Mouse (Mus musculus): Measurements from ENCODE around the gene 1700125H20Rik. TPM values are rescaled to one million over a fixed set of nuclear protein-coding genes. Genes with fewer than 3 reads are reported as not detected.

Gene 1700125H20Rik
- polyA plus RNA-seq (2016; fragmentation: Nextera tagmentation; extraction: Ambion mirVana): not detected in 2 replicates

GRCm38 (mm10) chr11:85170058-85170740 lies at the start of gene 1700125H20Rik:
TSS of gene 1700125H20Rik (plus strand) at chr11:85170404.
- H3K4me2 ChIP-seq: peak within 1 kb of the TSS; percentile 70
- 14% methylated on average over 21 of the region's 21 CpGs for WGBS (ENCODE audit: insufficient replicate concordance)
- peaks cover 20% of the 10 kb centered on the region for H3K4me1 ChIP-seq
- peak within 1 kb of the TSS; percentile 30; the same call in 1 of the 2 replicates for H3K4me3 ChIP-seq
- H3K27ac ChIP-seq: peak within 1 kb of the TSS; percentile 25; the same call in 1 of the 2 replicates
- no peaks in the 10 kb centered on the region; the same call in 1 of the 2 replicates for H3K27me3 ChIP-seq (replicated peaks)
- peak within 1 kb of the TSS; percentile 55 for H3K9ac ChIP-seq
- no peaks in the 10 kb centered on the region for H3K9me3 ChIP-seq (replicated peaks)
- ATAC-seq: peak; percentile 95
- H3K36me3 ChIP-seq: no peaks in the 10 kb centered on the region

GRCm38 (mm10) chr11:85122073-85122472 lies 48.1 kb upstream of the 1700125H20Rik start:
- no peak overlapping the region for H3K4me3 ChIP-seq
- H3K9ac ChIP-seq: peak overlapping the region; percentile 19; the same call in 1 of the 2 replicates
- no peak overlapping the region; the same call in 1 of the 2 replicates for H3K4me2 ChIP-seq
- peak; percentile 69 for ATAC-seq
- no peaks in the 10 kb centered on the region for H3K27me3 ChIP-seq (replicated peaks)
- WGBS (ENCODE audit: insufficient replicate concordance): 43% methylated on average over 1 of the region's 1 CpGs
- H3K4me1 ChIP-seq: peaks cover 89% of the 10 kb centered on the region
- peak overlapping the region; percentile 73 for H3K27ac ChIP-seq
- peaks cover 17% of the 10 kb centered on the region for H3K36me3 ChIP-seq
- H3K9me3 ChIP-seq (replicated peaks): no peaks in the 10 kb centered on the region

- H3K4me3 ChIP-seq: no peak overlapping the region
- H3K9me3 ChIP-seq (replicated peaks): no peaks in the 10 kb centered on the region
- peak overlapping the region; percentile 3; the same call in 1 of the 2 replicates for H3K9ac ChIP-seq
- no peak for ATAC-seq
- peaks cover 17% of the 10 kb centered on the region for H3K36me3 ChIP-seq
- WGBS (ENCODE audit: insufficient replicate concordance): 76% methylated on average over 3 of the region's 3 CpGs
- peak overlapping the region; percentile 65 for H3K27ac ChIP-seq
- no peak overlapping the region for H3K4me2 ChIP-seq
- H3K27me3 ChIP-seq (replicated peaks): no peaks in the 10 kb centered on the region
- peaks cover 85% of the 10 kb centered on the region for H3K4me1 ChIP-seq
Measured at GRCm38 (mm10) chr11:85123267-85123992, 46.8 kb upstream of the 1700125H20Rik start.

- 66% methylated on average over 2 of the region's 2 CpGs for WGBS (ENCODE audit: insufficient replicate concordance)
- no peaks in the 10 kb centered on the region for H3K27me3 ChIP-seq (replicated peaks)
- H3K4me1 ChIP-seq: peaks cover 85% of the 10 kb centered on the region
- H3K4me3 ChIP-seq: no peak overlapping the region
- H3K36me3 ChIP-seq: peaks cover 15% of the 10 kb centered on the region
- no peaks in the 10 kb centered on the region for H3K9me3 ChIP-seq (replicated peaks)
- H3K27ac ChIP-seq: peak overlapping the region; percentile 60
- no peak overlapping the region for H3K9ac ChIP-seq
- no peak for ATAC-seq
- H3K4me2 ChIP-seq: peak overlapping the region; percentile 14
Measured at GRCm38 (mm10) chr11:85126257-85127102, 43.7 kb upstream of the 1700125H20Rik start.

- ATAC-seq: no peak
- H3K27me3 ChIP-seq (replicated peaks): no peaks in the 10 kb centered on the region
- peak overlapping the region; percentile 50; the same call in 1 of the 2 replicates for H3K9ac ChIP-seq
- no peak overlapping the region for H3K4me3 ChIP-seq
- no peaks in the 10 kb centered on the region for H3K9me3 ChIP-seq (replicated peaks)
- WGBS (ENCODE audit: insufficient replicate concordance): 41% methylated on average over 1 of the region's 1 CpGs
- H3K4me1 ChIP-seq: peaks cover 82% of the 10 kb centered on the region
- H3K36me3 ChIP-seq: peaks cover 11% of the 10 kb centered on the region
- H3K27ac ChIP-seq: peak overlapping the region; percentile 69
- H3K4me2 ChIP-seq: peak overlapping the region; percentile 28; the same call in 1 of the 2 replicates
Measured at GRCm38 (mm10) chr11:85128883-85129282, 41.3 kb upstream of the 1700125H20Rik start.

- Histone ChIP-seq H3K9ac (peak overlapping the region; percentile 6; the same call in 1 of the 2 replicates), H3K27ac (peak overlapping the region; percentile 65), H3K9me3 (replicated peaks) (no peaks in the 10 kb centered on the region), H3K27me3 (replicated peaks) (no peaks in the 10 kb centered on the region), H3K4me2 (0 out of 2 replicates have a peak overlapping the region, but pooled peaks have one; percentile 0), H3K4me3 (no peak overlapping the region), H3K36me3 (peaks cover 31% of the 10 kb centered on the region), H3K4me1 (peaks cover 84% of the 10 kb centered on the region)
- 44% methylated on average over 2 of the region's 2 CpGs for WGBS (ENCODE audit: insufficient replicate concordance)
- ATAC-seq: no peak
Measured at GRCm38 (mm10) chr11:85131542-85131941, 38.7 kb upstream of the 1700125H20Rik start.

- Histone ChIP-seq H3K36me3 (peaks cover 29% of the 10 kb centered on the region), H3K4me1 (peaks cover 54% of the 10 kb centered on the region), H3K27ac (peak overlapping the region; percentile 92), H3K27me3 (replicated peaks) (no peaks in the 10 kb centered on the region), H3K9ac (peak overlapping the region; percentile 99), H3K4me2 (peak overlapping the region; percentile 77), H3K9me3 (replicated peaks) (no peaks in the 10 kb centered on the region), H3K4me3 (peak overlapping the region; percentile 99)
- no peak for ATAC-seq
- WGBS (ENCODE audit: insufficient replicate concordance): 5% methylated on average over 17 of the region's 17 CpGs
Measured at GRCm38 (mm10) chr11:85138776-85139474, 31.3 kb upstream of the 1700125H20Rik start.

- peak within 1 kb of the TSS; percentile 99 for H3K4me3 ChIP-seq
- peaks cover 19% of the 10 kb centered on the region for H3K36me3 ChIP-seq
- no peaks in the 10 kb centered on the region for H3K9me3 ChIP-seq (replicated peaks)
- H3K4me2 ChIP-seq: peak within 1 kb of the TSS; percentile 77
- peaks cover 49% of the 10 kb centered on the region for H3K4me1 ChIP-seq
- no peaks in the 10 kb centered on the region for H3K27me3 ChIP-seq (replicated peaks)
- peak; percentile 96 for ATAC-seq
- H3K9ac ChIP-seq: peak within 1 kb of the TSS; percentile 99
- peak within 1 kb of the TSS; percentile 94 for H3K27ac ChIP-seq
- under 1% methylated on average over 87 of the region's 94 CpGs for WGBS (ENCODE audit: insufficient replicate concordance)
Measured at GRCm38 (mm10) chr11:85139581-85140540, 30.3 kb upstream of the 1700125H20Rik start, which contains the start of gene Usp32. TSS of gene Usp32 (minus strand) at chr11:85140161.

GRCm38 (mm10) chr11:85152256-85152930 lies 17.8 kb upstream of the 1700125H20Rik start:
- Histone ChIP-seq H3K9me3 (replicated peaks) (no peaks in the 10 kb centered on the region), H3K4me1 (peaks cover 4% of the 10 kb centered on the region), H3K4me3 (no peak overlapping the region), H3K4me2 (no peak overlapping the region), H3K27me3 (replicated peaks) (peaks cover 2% of the 10 kb centered on the region; the same call in 1 of the 2 replicates), H3K9ac (no peak overlapping the region), H3K36me3 (no peaks in the 10 kb centered on the region), H3K27ac (no peak overlapping the region)
- WGBS (ENCODE audit: insufficient replicate concordance): 67% methylated on average over 2 of the region's 2 CpGs
- ATAC-seq: no peak

- H3K4me3 ChIP-seq: no peak overlapping the region
- H3K9ac ChIP-seq: no peak overlapping the region
- no peaks in the 10 kb centered on the region for H3K36me3 ChIP-seq
- peaks cover 19% of the 10 kb centered on the region; the same call in 1 of the 2 replicates for H3K27me3 ChIP-seq (replicated peaks)
- no peak overlapping the region for H3K27ac ChIP-seq
- WGBS (ENCODE audit: insufficient replicate concordance): 59% methylated on average over 2 of the region's 2 CpGs
- H3K9me3 ChIP-seq (replicated peaks): no peaks in the 10 kb centered on the region
- peaks cover 6% of the 10 kb centered on the region; the same call in 1 of the 2 replicates for H3K4me1 ChIP-seq
- no peak for ATAC-seq
- H3K4me2 ChIP-seq: no peak overlapping the region
Measured at GRCm38 (mm10) chr11:85157301-85157700, 12.9 kb upstream of the 1700125H20Rik start.
